Mouse (Mus musculus): ENCODE results near the gene Gm20425.

Gm20425 gene

GRCm38 (mm10) chr9:103230151-103230951 is at the start of gene Gm20425, which contains the start of gene Trf:
Gene Gm20425 (minus strand): TSS chr9:103230307.
Gene Trf (minus strand): TSS chr9:103230444.
- no peak for DNase-seq (ENCODE audit: low spot score)

- no peak for DNase-seq (ENCODE audit: low spot score)
Measured at GRCm38 (mm10) chr9:103276876-103277275, 46.8 kb upstream of the Gm20425 start.

GRCm38 (mm10) chr9:103275676-103276075 is 45.6 kb upstream of the Gm20425 start:
- no peak for DNase-seq (ENCODE audit: low spot score)

GRCm38 (mm10) chr9:103274819-103275218 is 44.7 kb upstream of the Gm20425 start:
- no peak for DNase-seq (ENCODE audit: low spot score)

GRCm38 (mm10) chr9:103271104-103271503 is 41.0 kb upstream of the Gm20425 start:
- no peak for DNase-seq (ENCODE audit: low spot score)

GRCm38 (mm10) chr9:103265778-103266177 is 35.7 kb upstream of the Gm20425 start:
- no peak for DNase-seq (ENCODE audit: low spot score)

- no peak for DNase-seq (ENCODE audit: low spot score)
Measured at GRCm38 (mm10) chr9:103252906-103253305, 22.8 kb upstream of the Gm20425 start.

GRCm38 (mm10) chr9:103248618-103249017 is 18.5 kb upstream of the Gm20425 start:
- DNase-seq (ENCODE audit: low spot score) = no peak

- no peak for DNase-seq (ENCODE audit: low spot score)
Measured at GRCm38 (mm10) chr9:103246526-103247168, 16.5 kb upstream of the Gm20425 start.

- no peak for DNase-seq (ENCODE audit: low spot score)
Measured at GRCm38 (mm10) chr9:103243640-103244039, 13.5 kb upstream of the Gm20425 start.

GRCm38 (mm10) chr9:103241206-103241605 is 11.1 kb upstream of the Gm20425 start:
- no peak for DNase-seq (ENCODE audit: low spot score)

GRCm38 (mm10) chr9:103239471-103239870 is 9.4 kb upstream of the Gm20425 start:
- DNase-seq (ENCODE audit: low spot score) = no peak

- DNase-seq (ENCODE audit: low spot score) = no peak
Measured at GRCm38 (mm10) chr9:103234565-103235165, 4.6 kb upstream of the Gm20425 start.

- no peak for DNase-seq (ENCODE audit: low spot score)
Measured at GRCm38 (mm10) chr9:103234059-103234458, 4.0 kb upstream of the Gm20425 start.

- no peak for DNase-seq (ENCODE audit: low spot score)
Measured at GRCm38 (mm10) chr9:103233006-103233395, 2.9 kb upstream of the Gm20425 start.

GRCm38 (mm10) chr9:103232232-103233005 is 2.3 kb upstream of the Gm20425 start:
- no peak for DNase-seq (ENCODE audit: low spot score)

GRCm38 (mm10) chr9:103229037-103229867 is 855 bp downstream of the Gm20425 start:
- DNase-seq (ENCODE audit: low spot score) = no peak

- DNase-seq (ENCODE audit: low spot score) = no peak
Measured at GRCm38 (mm10) chr9:103228370-103229003, 1.6 kb downstream of the Gm20425 start.

GRCm38 (mm10) chr9:103227760-103228159 is 2.3 kb downstream of the Gm20425 start:
- no peak for DNase-seq (ENCODE audit: low spot score)

- no peak for DNase-seq (ENCODE audit: low spot score)
Measured at GRCm38 (mm10) chr9:103226806-103227205, 3.3 kb downstream of the Gm20425 start.

- no peak for DNase-seq (ENCODE audit: low spot score)
Measured at GRCm38 (mm10) chr9:103225464-103225863, 4.6 kb downstream of the Gm20425 start.

All from ovary, postnatal 10 days (tissue).